8 mouse cellular contexts compared by ENCODE assay signal in the genomic region with DNA sequence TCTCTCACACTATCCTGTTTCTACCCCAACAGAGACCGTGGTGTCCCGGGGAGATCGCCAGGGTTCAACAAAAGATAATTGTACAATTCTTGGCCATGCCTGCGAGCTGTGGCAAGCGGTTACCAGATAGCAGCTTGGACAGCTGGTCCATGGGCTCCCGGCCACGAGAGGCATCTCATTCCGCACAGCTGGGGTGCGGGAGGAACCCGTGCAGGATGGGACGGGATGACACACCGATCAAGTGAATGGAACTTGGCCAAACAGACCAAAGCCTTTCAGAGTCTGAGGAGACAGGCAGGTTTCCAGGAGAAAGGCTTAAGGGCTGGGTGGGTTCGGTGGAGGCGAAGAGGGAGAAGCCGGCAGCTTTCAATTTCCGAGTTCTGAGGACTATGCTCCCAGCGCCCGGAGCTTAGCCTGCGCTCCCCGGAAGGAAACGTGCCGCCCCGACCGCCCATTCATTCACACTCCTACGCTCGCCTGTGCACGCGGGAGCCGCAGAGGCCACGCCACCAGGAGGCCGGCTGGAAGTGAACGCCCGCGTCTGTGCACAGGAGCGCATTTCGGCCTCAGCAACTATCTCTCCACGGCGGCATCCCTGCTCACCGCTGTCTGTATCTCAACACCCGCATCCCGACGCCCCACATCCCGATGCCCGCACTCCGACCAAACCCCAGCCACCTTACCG. TPM values are rescaled to one million over a fixed set of nuclear protein-coding genes. Genes with fewer than 3 reads are reported as not detected.
DNase-seq lines count a peak whose midpoint lies in the region; ATAC-seq lines count a peak whose summit lies in the region.

No protein-coding gene starts in this region.

- WGBS in hindbrain, embryonic 16.5 days: under 1% methylated on average over 46 of the region's 46 CpGs

- ATAC-seq in hindbrain, embryonic 16.5 days: peak; percentile 75

- DNase-seq in adipocyte (ENCODE audit: low spot score): peak; percentile 72
- peak; percentile 50 to 53 for DNase-seq in cerebellum, postnatal 25 days
- peak; percentile 63 to 70 for DNase-seq in frontal cortex, postnatal 36 days (ENCODE audit: low spot score in 2 of 2)
- DNase-seq in left cerebral cortex, adult 11 months (ENCODE audit: low spot score): peak; percentile 66
- peak; percentile 43 for DNase-seq in lung, postnatal 14 days
- peak; percentile 31 for DNase-seq in ovary, postnatal 14 days (ENCODE audit: low spot score)
- peak; percentile 72 for DNase-seq in thymus, postnatal 4 days

- no peaks in the 10 kb centered on the region for H3K36me3 ChIP-seq in hindbrain, embryonic 16.5 days (ENCODE audit: control insufficient read depth, insufficient read depth, low read length)

- peak overlapping the region; percentile 77 for H3K4me3 ChIP-seq in hindbrain, embryonic 16.5 days (ENCODE audit: low read length)

- no peaks in the 10 kb centered on the region for H3K9me3 ChIP-seq in hindbrain, embryonic 16.5 days (ENCODE audit: control insufficient read depth, low read length)

- no peaks in the 10 kb centered on the region for H3K27me3 ChIP-seq in hindbrain, embryonic 16.5 days (replicated peaks; ENCODE audit: control insufficient read depth, insufficient read depth, low read length)

- peak overlapping the region; percentile 99 for H3K4me2 ChIP-seq in hindbrain, embryonic 16.5 days (ENCODE audit: low read length)

- H3K4me1 ChIP-seq in hindbrain, embryonic 16.5 days (ENCODE audit: control insufficient read depth, insufficient read depth, low read depth, low read length): peaks cover 13% of the 10 kb centered on the region

- peak overlapping the region; percentile 86 for H3K27ac ChIP-seq in hindbrain, embryonic 16.5 days (ENCODE audit: low read depth, low read length)

- H3K9ac ChIP-seq in hindbrain, embryonic 16.5 days (ENCODE audit: low read depth, low read length): peak overlapping the region; percentile 76

RNA-seq across cellular contexts. Expression of gene Psat1, which starts 22.8 kb away (rescaled TPM):
- 88.3 and 93.2 TPM in 2 replicates for polyA plus RNA-seq in hindbrain, embryonic 16.5 days (2015; fragmentation: Nextera tagmentation; extraction: Ambion mirVana)

Comparison
In these comparisons a context has a peak if more than half of its experiments do, and no peak if none do; other contexts are left out.
1. Peak in every context shown above with its lines: DNase-seq, ATAC-seq, H3K4me3 ChIP-seq and H3K27ac ChIP-seq.